Mouse (Mus musculus): ENCODE data around the gene Thbs1. TPM values are rescaled to one million over a fixed set of nuclear protein-coding genes. Genes with fewer than 3 reads are reported as not detected.

Thbs1 gene
- polyA plus RNA-seq, 1 experiment, result 1.8 TPM

DNA sequence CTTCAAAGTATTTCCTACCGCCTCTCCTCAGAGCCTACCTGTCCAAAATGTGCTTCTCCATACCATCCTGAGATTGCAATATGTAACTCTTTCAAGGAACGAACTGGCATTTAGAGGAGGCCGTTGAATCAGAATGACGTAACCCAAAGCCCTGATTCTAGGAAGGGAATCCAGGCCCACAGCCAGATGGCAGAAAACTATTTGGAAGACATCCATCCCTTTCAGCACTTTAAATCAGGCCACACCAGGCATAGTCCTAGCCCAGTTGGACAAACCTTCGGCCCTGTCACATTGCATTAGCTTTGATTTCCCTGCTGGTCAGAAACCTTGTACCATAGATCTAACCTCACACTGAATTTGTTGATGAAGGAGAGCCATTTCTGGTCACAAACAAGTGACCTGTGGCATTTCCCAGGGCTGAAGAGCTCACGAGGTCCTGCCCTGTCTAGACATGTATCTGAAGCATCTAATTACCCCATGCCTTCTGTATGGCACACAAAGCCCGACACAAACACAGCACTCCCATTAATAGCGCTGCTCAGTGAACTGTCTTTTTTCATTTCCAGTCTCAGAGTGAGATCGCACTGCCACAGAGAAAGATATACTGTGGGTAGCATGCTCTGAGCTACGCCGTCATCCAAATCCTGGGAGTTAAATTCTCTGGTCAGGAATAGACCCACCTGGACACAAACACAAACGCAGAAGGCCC, 38.3 kb downstream of the Thbs1 start:
- H3K4me1 ChIP-seq (replicated peaks; ENCODE audit: control insufficient read depth, insufficient read depth, low read length), result no peaks in the 10 kb centered on the region
- no peak overlapping the region for H3K4me3 ChIP-seq (ENCODE audit: control insufficient read depth, insufficient read depth, low read length)
- H3K27ac ChIP-seq (ENCODE audit: control insufficient read depth, insufficient read depth, low read length), result no peak overlapping the region
- WGBS, result 92% methylated on average over 12 of the region's 12 CpGs
- H3K36me3 ChIP-seq (ENCODE audit: control insufficient read depth, insufficient read depth, low read length), result no peaks in the 10 kb centered on the region
- H3K27me3 ChIP-seq (ENCODE audit: control insufficient read depth, insufficient read depth, low read length), result no peaks in the 10 kb centered on the region
- TF ChIP-seq POLR2A (IDR thresholded peaks at IDR 0.05; ENCODE audit: control insufficient read depth, extremely low read depth, insufficient read depth, low read length, poor library complexity), result no peak
- no peak for TF ChIP-seq CTCF (IDR thresholded peaks at IDR 0.05; ENCODE audit: borderline replicate concordance, control insufficient read depth, extremely low read depth, insufficient read depth, low read length, poor library complexity)
- no peak for DNase-seq

DNA sequence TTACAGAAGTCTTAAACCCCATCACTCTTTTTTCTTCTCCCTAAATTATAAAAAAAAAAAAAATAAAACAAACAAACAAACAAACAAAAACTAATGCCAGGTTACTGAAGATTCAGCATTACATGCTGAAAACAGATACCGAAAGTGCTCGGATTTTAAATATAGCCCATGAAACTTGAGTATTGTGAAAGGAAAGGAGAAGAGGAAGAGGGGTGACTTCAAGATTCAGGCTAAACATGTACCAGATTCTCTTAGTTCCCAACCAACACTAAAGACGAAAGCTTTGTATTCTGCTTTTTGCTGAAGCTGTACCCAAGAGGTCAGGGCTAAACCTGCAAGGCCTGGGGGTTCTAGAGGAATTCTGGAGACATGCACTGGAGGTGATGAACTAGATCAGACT, 46.4 kb downstream of the Thbs1 start:
- Histone ChIP-seq H3K4me1 (replicated peaks; ENCODE audit: control insufficient read depth, insufficient read depth, low read length) (no peaks in the 10 kb centered on the region), H3K4me3 (ENCODE audit: control insufficient read depth, insufficient read depth, low read length) (no peak overlapping the region), H3K27ac (ENCODE audit: control insufficient read depth, insufficient read depth, low read length) (no peak overlapping the region), H3K36me3 (ENCODE audit: control insufficient read depth, insufficient read depth, low read length) (no peaks in the 10 kb centered on the region), H3K27me3 (ENCODE audit: control insufficient read depth, insufficient read depth, low read length) (no peaks in the 10 kb centered on the region)
- no peak for TF ChIP-seq CTCF (IDR thresholded peaks at IDR 0.05; ENCODE audit: borderline replicate concordance, control insufficient read depth, extremely low read depth, insufficient read depth, low read length, poor library complexity)
- TF ChIP-seq POLR2A (IDR thresholded peaks at IDR 0.05; ENCODE audit: control insufficient read depth, extremely low read depth, insufficient read depth, low read length, poor library complexity), result no peak
- DNase-seq, result no peak
- 72% methylated on average over 3 of the region's 3 CpGs for WGBS

- 84% methylated on average over 6 of the region's 6 CpGs for WGBS
- TF ChIP-seq CTCF (IDR thresholded peaks at IDR 0.05; ENCODE audit: borderline replicate concordance, control insufficient read depth, extremely low read depth, insufficient read depth, low read length, poor library complexity) (no peak), POLR2A (IDR thresholded peaks at IDR 0.05; ENCODE audit: control insufficient read depth, extremely low read depth, insufficient read depth, low read length, poor library complexity) (no peak)
- no peak overlapping the region for H3K27ac ChIP-seq (ENCODE audit: control insufficient read depth, insufficient read depth, low read length)
- H3K27me3 ChIP-seq (ENCODE audit: control insufficient read depth, insufficient read depth, low read length), result no peaks in the 10 kb centered on the region
- H3K4me3 ChIP-seq (ENCODE audit: control insufficient read depth, insufficient read depth, low read length), result no peak overlapping the region
- DNase-seq, result no peak
- H3K36me3 ChIP-seq (ENCODE audit: control insufficient read depth, insufficient read depth, low read length), result no peaks in the 10 kb centered on the region
- no peaks in the 10 kb centered on the region for H3K4me1 ChIP-seq (replicated peaks; ENCODE audit: control insufficient read depth, insufficient read depth, low read length)
These were observed 47.5 kb downstream of the Thbs1 start for GRCm38 (mm10) chr2:118159126-118159525.

GRCm38 (mm10) chr2:118160547-118160946, 48.9 kb downstream of the Thbs1 start:
- TF ChIP-seq CTCF (IDR thresholded peaks at IDR 0.05; ENCODE audit: borderline replicate concordance, control insufficient read depth, extremely low read depth, insufficient read depth, low read length, poor library complexity), result no peak
- H3K27ac ChIP-seq (ENCODE audit: control insufficient read depth, insufficient read depth, low read length), result no peak overlapping the region
- no peak for DNase-seq
- no peak overlapping the region for H3K4me3 ChIP-seq (ENCODE audit: control insufficient read depth, insufficient read depth, low read length)
- no peaks in the 10 kb centered on the region for H3K27me3 ChIP-seq (ENCODE audit: control insufficient read depth, insufficient read depth, low read length)
- H3K4me1 ChIP-seq (replicated peaks; ENCODE audit: control insufficient read depth, insufficient read depth, low read length), result no peaks in the 10 kb centered on the region
- no peaks in the 10 kb centered on the region for H3K36me3 ChIP-seq (ENCODE audit: control insufficient read depth, insufficient read depth, low read length)
- WGBS, result 83% methylated on average over 6 of the region's 6 CpGs

GRCm38 (mm10) chr2:118160991-118161390, 49.3 kb downstream of the Thbs1 start:
- no peak for DNase-seq
- 93% methylated on average over 2 of the region's 2 CpGs for WGBS
- Histone ChIP-seq H3K4me1 (replicated peaks; ENCODE audit: control insufficient read depth, insufficient read depth, low read length) (no peaks in the 10 kb centered on the region), H3K27ac (ENCODE audit: control insufficient read depth, insufficient read depth, low read length) (no peak overlapping the region), H3K4me3 (ENCODE audit: control insufficient read depth, insufficient read depth, low read length) (no peak overlapping the region), H3K27me3 (ENCODE audit: control insufficient read depth, insufficient read depth, low read length) (no peaks in the 10 kb centered on the region), H3K36me3 (ENCODE audit: control insufficient read depth, insufficient read depth, low read length) (no peaks in the 10 kb centered on the region)
- no peak for TF ChIP-seq POLR2A (IDR thresholded peaks at IDR 0.05; ENCODE audit: control insufficient read depth, extremely low read depth, insufficient read depth, low read length, poor library complexity)

DNA sequence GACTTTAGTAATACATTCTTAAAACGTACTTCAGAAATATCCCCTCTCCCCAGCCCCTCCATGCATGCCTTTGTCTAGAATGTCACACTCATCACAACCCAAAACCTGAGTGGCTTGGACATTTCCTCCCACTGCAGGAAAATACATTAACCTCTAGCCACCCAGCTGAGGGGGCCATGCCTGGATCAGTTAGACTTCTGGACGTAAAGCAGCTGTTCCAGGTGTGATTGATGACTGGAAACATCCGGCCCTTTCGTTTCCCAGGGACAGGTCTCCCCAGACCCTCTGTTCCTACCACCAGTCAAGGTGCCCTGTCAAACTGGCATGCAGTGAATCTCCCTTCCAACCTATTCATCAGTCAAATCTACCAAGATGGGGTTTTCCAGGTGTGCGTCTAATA, 50.8 kb downstream of the Thbs1 start:
- no peak for TF ChIP-seq CTCF (IDR thresholded peaks at IDR 0.05; ENCODE audit: borderline replicate concordance, control insufficient read depth, extremely low read depth, insufficient read depth, low read length, poor library complexity)
- no peak for TF ChIP-seq POLR2A (IDR thresholded peaks at IDR 0.05; ENCODE audit: control insufficient read depth, extremely low read depth, insufficient read depth, low read length, poor library complexity)
- H3K27me3 ChIP-seq (ENCODE audit: control insufficient read depth, insufficient read depth, low read length), result no peaks in the 10 kb centered on the region
- no peak overlapping the region for H3K4me3 ChIP-seq (ENCODE audit: control insufficient read depth, insufficient read depth, low read length)
- no peak for DNase-seq
- 83% methylated on average over 5 of the region's 5 CpGs for WGBS
- no peaks in the 10 kb centered on the region for H3K36me3 ChIP-seq (ENCODE audit: control insufficient read depth, insufficient read depth, low read length)
- H3K27ac ChIP-seq (ENCODE audit: control insufficient read depth, insufficient read depth, low read length), result no peak overlapping the region
- no peaks in the 10 kb centered on the region for H3K4me1 ChIP-seq (replicated peaks; ENCODE audit: control insufficient read depth, insufficient read depth, low read length)

GRCm38 (mm10) chr2:118164137-118164536, 52.5 kb downstream of the Thbs1 start:
- no peak for DNase-seq
- 83% methylated on average over 6 of the region's 6 CpGs for whole genome bisulfite sequencing

More at GRCm38 (mm10) chr2:118164137-118164536, 52.5 kb downstream of the Thbs1 start:
- no peaks in the 10 kb centered on the region for H3K36me3 ChIP-seq (ENCODE audit: control insufficient read depth, insufficient read depth, low read length)
- H3K4me1 ChIP-seq (replicated peaks; ENCODE audit: control insufficient read depth, insufficient read depth, low read length), result no peaks in the 10 kb centered on the region
- H3K27ac ChIP-seq (ENCODE audit: control insufficient read depth, insufficient read depth, low read length), result no peak overlapping the region
- H3K27me3 ChIP-seq (ENCODE audit: control insufficient read depth, insufficient read depth, low read length), result no peaks in the 10 kb centered on the region
- no peak for TF ChIP-seq CTCF (IDR thresholded peaks at IDR 0.05; ENCODE audit: borderline replicate concordance, control insufficient read depth, extremely low read depth, insufficient read depth, low read length, poor library complexity)
- no peak for TF ChIP-seq POLR2A (IDR thresholded peaks at IDR 0.05; ENCODE audit: control insufficient read depth, extremely low read depth, insufficient read depth, low read length, poor library complexity)
- H3K4me3 ChIP-seq (ENCODE audit: control insufficient read depth, insufficient read depth, low read length), result no peak overlapping the region
